Mouse (Mus musculus): Measurements from ENCODE around the gene Rasgef1c. TPM values are rescaled to one million over a fixed set of nuclear protein-coding genes. Genes with fewer than 3 reads are reported as not detected.
A peak's percentile ranks its signal among the peaks of the same experiment; 100 is the strongest.

Gene Rasgef1c
- polyA plus RNA-seq, 1 experiment from 2014 or later, result 0.18 TPM

DNA sequence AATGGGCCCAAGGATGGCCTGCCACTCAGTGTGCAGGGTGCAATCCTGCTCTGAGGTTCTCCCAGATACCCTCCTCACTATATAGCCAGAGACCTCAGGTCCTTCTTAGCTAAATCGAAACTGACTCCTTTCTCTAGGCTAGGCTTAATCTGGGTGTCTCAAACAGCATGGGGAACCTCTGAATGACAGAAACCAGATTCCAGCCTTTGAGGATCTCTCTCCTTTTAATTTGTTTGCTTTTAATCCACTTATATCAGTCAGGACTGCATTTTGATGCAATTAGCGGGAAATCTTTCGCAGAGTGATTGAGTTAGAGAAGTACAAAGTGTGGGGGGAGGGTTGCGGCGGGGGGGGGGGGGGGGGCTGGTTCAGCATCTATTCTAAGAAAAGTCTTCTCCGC is 111.4 kb downstream of the Rasgef1c start:
- Histone ChIP-seq H3K9ac (no peak overlapping the region), H3K36me3 (no peaks in the 10 kb centered on the region), H3K9me3 (replicated peaks) (no peaks in the 10 kb centered on the region), H3K4me3 (replicated peaks) (no peak overlapping the region), H3K27ac (no peak overlapping the region), H3K4me1 (no peaks in the 10 kb centered on the region), H3K4me2 (no peak overlapping the region), H3K27me3 (no peaks in the 10 kb centered on the region)
- ATAC-seq (replicated peaks; ENCODE audit: low FRiP score), result no peak
- WGBS, result 85% methylated on average over 6 of the region's 6 CpGs

DNA sequence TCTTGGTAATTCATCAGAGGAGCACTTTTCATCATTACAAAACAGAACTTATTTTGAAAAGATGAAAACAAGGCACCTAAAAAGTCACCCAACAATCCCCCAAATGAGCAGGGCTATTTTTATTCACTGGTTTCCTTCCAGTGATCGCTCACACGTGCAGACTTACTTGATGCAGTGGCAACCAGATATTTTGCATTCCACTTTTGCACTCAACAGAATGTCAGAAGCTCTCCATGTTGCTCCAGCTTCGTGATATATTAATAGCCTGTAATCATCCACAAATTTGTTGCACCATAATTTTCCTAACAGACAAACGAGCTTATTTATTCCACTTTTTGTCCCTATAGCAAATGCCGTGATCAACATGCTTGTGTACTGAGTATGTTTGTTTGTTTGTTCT is 114.9 kb downstream of the Rasgef1c start:
- no peak for ATAC-seq (replicated peaks; ENCODE audit: low FRiP score)
- Histone ChIP-seq H3K4me1 (no peaks in the 10 kb centered on the region), H3K9ac (no peak overlapping the region), H3K27ac (no peak overlapping the region), H3K4me2 (no peak overlapping the region), H3K9me3 (replicated peaks) (no peaks in the 10 kb centered on the region), H3K4me3 (replicated peaks) (no peak overlapping the region), H3K36me3 (no peaks in the 10 kb centered on the region), H3K27me3 (no peaks in the 10 kb centered on the region)
- WGBS, result 75% methylated on average over 5 of the region's 5 CpGs

DNA sequence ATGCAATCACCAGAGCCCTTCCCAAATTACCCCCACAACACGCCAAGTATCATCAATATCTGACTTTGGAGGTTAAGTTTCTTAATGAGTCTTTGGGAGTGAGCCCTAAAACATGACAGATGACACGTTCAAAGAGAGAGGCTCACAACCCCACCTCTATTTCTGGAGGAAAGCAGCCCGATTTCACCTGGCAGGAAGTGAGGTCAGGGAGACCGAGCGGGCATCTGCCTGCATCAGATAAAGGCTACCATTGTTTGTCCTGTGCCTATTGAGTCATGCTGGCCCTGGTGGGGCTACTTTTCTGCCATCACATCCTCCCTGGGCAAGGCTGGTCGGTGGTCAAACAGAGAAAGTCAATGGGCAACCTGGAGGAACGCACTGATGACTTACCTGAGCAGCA is 115.9 kb downstream of the Rasgef1c start:
- Histone ChIP-seq H3K4me3 (replicated peaks) (no peak overlapping the region), H3K9ac (no peak overlapping the region), H3K36me3 (no peaks in the 10 kb centered on the region), H3K4me1 (no peaks in the 10 kb centered on the region), H3K27me3 (no peaks in the 10 kb centered on the region), H3K27ac (no peak overlapping the region), H3K4me2 (no peak overlapping the region), H3K9me3 (replicated peaks) (no peaks in the 10 kb centered on the region)
- ATAC-seq (replicated peaks; ENCODE audit: low FRiP score), result no peak
- WGBS, result 66% methylated on average over 7 of the region's 7 CpGs

DNA sequence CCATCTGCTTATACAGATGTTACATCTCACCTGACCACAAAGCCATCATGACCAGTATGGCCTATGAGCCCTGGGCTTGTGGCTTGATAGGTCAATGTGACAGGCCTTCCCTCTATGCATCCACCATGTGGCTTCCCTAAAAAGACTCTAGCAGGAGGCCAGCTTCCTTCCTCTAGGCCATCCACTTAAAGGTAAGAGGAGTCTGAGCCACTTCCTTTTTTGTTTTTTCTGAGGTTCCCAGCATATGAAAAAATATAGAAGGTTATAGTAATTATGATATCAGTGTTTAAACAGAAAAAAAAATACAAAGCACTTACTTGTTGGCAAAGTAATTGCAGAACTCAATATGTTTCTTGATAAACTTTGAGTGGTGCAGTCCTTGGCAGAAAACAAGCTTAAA is 117.2 kb downstream of the Rasgef1c start:
- H3K36me3 ChIP-seq, result no peaks in the 10 kb centered on the region
- H3K9me3 ChIP-seq (replicated peaks), result no peaks in the 10 kb centered on the region
- H3K4me1 ChIP-seq, result no peaks in the 10 kb centered on the region
- H3K27me3 ChIP-seq, result peaks cover 5% of the 10 kb centered on the region; the same call in 1 of the 2 replicates
- H3K27ac ChIP-seq, result no peak overlapping the region
- H3K4me2 ChIP-seq, result no peak overlapping the region
- no peak for ATAC-seq (replicated peaks; ENCODE audit: low FRiP score)
- H3K9ac ChIP-seq, result no peak overlapping the region
- no peak overlapping the region for H3K4me3 ChIP-seq (replicated peaks)

DNA sequence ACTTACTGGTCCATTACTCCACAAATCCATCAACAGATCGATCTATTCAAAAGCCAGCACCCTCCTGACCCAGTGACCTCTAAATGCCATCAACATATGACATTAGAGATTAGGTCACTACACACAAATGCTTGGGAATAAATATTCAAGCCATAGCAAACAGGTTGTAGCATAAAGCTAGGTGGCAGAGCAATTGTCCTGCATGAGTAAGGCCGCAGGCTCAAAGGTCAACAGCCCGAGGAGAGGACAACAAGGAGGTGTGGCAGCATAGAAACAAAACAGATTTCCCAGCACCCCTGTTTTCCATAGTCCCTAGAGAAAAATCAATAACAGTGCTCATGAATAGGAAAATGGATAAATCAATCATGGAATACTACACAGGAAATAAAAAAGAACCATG is 120.5 kb downstream of the Rasgef1c start:
- no peak overlapping the region for H3K4me3 ChIP-seq (replicated peaks)
- no peak overlapping the region for H3K27ac ChIP-seq
- no peaks in the 10 kb centered on the region for H3K9me3 ChIP-seq (replicated peaks)
- WGBS, result 70% methylated on average over 3 of the region's 3 CpGs
- no peak for ATAC-seq (replicated peaks; ENCODE audit: low FRiP score)
- H3K36me3 ChIP-seq, result no peaks in the 10 kb centered on the region
- H3K4me1 ChIP-seq, result peaks cover 18% of the 10 kb centered on the region
- H3K4me2 ChIP-seq, result no peak overlapping the region
- H3K27me3 ChIP-seq, result peaks cover 8% of the 10 kb centered on the region; the same call in 1 of the 2 replicates
- H3K9ac ChIP-seq, result no peak overlapping the region

DNA sequence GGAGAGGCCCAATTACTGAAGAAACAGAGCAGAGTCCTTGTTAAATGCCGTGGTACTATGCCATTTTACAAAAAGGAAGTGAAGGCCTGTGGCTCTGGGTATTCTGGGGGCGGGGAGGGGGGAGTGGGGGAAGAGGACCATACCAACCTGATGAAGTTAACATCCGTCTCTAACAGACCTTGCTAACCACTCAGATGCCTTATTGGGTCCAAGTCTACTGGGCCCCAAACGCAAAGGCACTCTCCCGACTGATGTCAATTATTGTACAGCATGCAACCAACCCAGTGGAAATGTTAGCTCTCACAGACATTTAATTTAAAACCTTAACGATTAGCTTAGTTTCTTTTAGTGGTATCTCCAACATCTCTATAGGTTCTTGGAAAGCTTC is 122.8 kb downstream of the Rasgef1c start:
- 53% methylated on average over 6 of the region's 6 CpGs for WGBS

DNA sequence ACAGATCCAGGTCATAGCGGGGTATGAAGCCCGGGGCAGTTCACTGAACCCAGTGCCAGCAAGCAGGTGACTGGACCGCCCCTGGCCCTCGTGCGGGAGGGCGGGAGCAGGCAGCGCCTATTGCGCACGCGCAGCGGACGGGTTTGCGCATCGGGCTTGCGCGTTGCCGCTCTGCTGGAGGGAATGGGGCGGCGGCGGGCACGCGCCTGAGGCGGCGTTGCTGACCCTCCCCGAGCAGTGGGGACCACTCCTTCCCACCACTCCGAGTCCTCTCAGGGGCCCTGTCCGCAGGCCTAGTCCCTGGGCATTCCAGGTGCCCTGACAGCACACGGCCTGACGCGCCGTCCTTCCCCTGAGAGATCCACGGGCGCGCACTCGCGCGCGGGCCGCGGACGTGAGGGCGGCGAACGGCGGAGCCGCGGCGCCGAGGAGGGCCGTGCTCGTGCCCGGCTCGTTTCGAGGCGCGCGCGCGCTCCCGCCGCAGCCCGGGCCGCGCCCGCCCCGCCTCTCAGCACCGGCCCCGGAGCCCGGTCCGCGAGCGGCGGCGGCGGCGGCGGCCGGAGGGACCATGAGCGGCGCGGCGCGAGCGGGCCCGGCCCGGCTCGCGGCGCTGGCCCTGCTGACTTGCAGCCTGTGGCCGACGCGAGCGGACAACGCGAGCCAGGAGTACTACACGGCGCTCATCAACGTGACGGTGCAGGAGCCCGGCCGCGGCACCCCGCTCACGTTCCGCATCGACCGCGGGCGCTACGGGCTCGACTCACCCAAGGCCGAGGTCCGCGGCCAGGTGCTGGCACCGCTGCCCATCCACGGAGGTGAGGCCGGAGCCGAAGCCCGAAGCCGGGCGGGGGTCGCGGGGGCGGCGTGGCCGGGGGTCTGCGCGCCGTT is 123.4 kb downstream of the Rasgef1c start, which contains the start of gene Rnf130:
Rnf130 (plus strand) TSS at position 514 of the 888 bp plus-strand sequence.
- peak; percentile 93 for ATAC-seq (replicated peaks; ENCODE audit: low FRiP score)

More for the DNA sequence above, 122.8 kb downstream of the Rasgef1c start:
- Histone ChIP-seq H3K4me2 (peak overlapping the region; percentile 71), H3K36me3 (no peaks in the 10 kb centered on the region), H3K27me3 (peaks cover 8% of the 10 kb centered on the region; the same call in 1 of the 2 replicates), H3K4me3 (replicated peaks) (peak overlapping the region; percentile 75), H3K4me1 (peaks cover 21% of the 10 kb centered on the region), H3K9ac (no peak overlapping the region), H3K9me3 (replicated peaks) (no peaks in the 10 kb centered on the region), H3K27ac (peak overlapping the region; percentile 93; the same call in 1 of the 2 replicates)
- ATAC-seq (replicated peaks; ENCODE audit: low FRiP score), result no peak; the same call in 1 of the 2 replicates

DNA sequence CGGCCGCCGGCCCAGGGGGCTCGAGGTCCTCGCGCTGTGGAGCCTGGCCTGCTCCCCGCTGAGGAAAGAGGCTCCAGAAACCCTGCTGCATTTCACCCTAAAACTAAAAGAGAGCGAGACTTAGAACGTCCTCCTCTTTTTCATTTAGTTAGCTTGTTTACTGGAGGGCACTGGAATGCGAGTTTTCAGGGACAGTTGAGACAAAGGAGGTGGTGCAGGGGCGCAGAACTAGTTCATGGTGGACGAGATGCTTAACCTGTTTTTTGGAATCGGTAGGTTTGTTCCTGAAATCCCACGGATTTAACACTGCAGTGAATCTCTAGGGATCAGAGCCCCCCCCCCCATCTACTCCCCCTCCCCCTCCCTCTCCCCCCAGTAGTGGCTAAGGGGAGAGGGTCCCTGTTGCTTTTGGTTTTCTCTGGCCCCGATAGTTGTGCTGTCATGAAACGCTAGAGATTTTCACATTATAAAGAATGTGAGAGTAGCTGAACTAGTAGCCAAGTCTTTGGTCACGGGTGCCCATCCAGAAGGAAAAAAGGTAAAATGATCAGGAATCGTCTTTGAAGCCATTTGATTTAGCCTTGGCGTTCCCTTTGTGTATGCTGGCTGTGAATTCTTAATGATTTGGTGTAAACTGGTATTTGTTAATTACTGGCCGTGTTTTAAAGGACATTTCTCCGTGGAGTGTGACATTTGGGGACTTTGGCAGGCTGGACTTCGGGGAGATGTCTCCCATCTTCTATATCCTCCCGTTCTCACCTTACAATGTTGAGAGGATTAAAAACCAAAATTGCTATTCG is 124.3 kb downstream of the Rasgef1c start:
- WGBS, result 4% methylated on average over 24 of the region's 24 CpGs
- peaks cover 21% of the 10 kb centered on the region for H3K4me1 ChIP-seq
- no peaks in the 10 kb centered on the region for H3K9me3 ChIP-seq (replicated peaks)
- H3K27me3 ChIP-seq, result peaks cover 8% of the 10 kb centered on the region; the same call in 1 of the 2 replicates
- H3K36me3 ChIP-seq, result no peaks in the 10 kb centered on the region
- peak overlapping the region; percentile 75 for H3K4me3 ChIP-seq (replicated peaks)
- peak overlapping the region; percentile 86 for H3K9ac ChIP-seq
- H3K27ac ChIP-seq, result peak overlapping the region; percentile 93
- H3K4me2 ChIP-seq, result peak overlapping the region; percentile 71
- ATAC-seq (replicated peaks; ENCODE audit: low FRiP score), result 0 out of 2 replicates have a peak, but pooled peaks have one; percentile 2

More for the DNA sequence above, 123.4 kb downstream of the Rasgef1c start, which contains the start of gene Rnf130:
- H3K36me3 ChIP-seq, result no peaks in the 10 kb centered on the region
- H3K27me3 ChIP-seq, result peaks cover 8% of the 10 kb centered on the region; the same call in 1 of the 2 replicates
- no peaks in the 10 kb centered on the region for H3K9me3 ChIP-seq (replicated peaks)
- peak within 1 kb of the TSS; percentile 86 for H3K9ac ChIP-seq
- peak within 1 kb of the TSS; percentile 71 for H3K4me2 ChIP-seq
- under 1% methylated on average over 120 of the region's 129 CpGs for WGBS
- H3K4me3 ChIP-seq (replicated peaks), result peak within 1 kb of the TSS; percentile 75
- peaks cover 21% of the 10 kb centered on the region for H3K4me1 ChIP-seq
- H3K27ac ChIP-seq, result peak within 1 kb of the TSS; percentile 93

DNA sequence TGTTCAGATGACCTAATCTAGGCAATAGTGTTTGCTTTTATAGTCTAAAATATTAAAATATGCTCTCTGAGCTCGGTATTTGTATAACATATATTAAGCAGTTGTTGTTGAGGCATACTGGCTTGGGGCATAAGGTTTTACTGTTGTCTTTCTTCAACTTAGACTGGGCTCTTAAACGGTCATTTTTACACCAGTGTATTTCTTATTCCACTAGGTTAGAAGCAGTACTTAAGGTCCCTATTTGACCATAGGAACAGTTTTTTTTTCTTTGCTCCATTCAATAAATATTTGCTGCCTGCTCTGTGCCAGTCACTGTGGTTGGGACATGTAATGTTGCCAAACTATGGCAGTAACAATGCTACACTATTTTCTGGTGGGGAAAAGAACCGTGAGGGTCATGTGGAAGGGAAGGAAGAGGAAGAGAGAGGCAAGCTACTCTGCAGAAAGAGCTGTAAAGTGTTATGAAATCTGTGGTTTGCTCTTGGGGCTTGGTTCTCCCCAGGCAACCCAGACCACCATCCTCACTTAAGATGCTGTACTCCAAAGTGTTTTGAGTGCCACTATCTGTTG is 125.0 kb downstream of the Rasgef1c start:
- Histone ChIP-seq H3K36me3 (no peaks in the 10 kb centered on the region), H3K27ac (no peak overlapping the region), H3K4me3 (replicated peaks) (peak overlapping the region; percentile 75), H3K4me2 (peak overlapping the region; percentile 71), H3K4me1 (peaks cover 21% of the 10 kb centered on the region), H3K9ac (peak overlapping the region; percentile 86), H3K9me3 (replicated peaks) (no peaks in the 10 kb centered on the region), H3K27me3 (peaks cover 8% of the 10 kb centered on the region; the same call in 1 of the 2 replicates)
- 38% methylated on average over 3 of the region's 3 CpGs for WGBS
- ATAC-seq (replicated peaks; ENCODE audit: low FRiP score), result no peak

DNA sequence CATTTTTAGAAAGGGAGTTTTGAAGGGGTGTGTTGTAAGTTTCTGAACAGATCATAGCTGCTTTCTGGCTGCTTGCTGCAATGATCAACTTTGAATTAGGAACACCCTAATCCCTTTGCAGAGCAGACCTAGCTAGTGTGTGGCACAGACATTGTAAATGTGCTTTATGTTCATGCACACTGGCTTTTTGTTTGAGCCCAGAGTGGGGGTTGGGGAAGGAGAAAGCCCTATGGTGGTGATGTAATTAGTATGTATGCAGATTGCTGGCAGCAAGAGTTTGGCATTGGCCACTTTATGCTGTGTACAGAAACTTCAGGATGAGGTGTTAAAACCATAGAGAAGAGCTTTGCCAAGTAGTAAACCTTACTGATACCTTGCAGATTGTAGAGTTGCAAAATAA is 126.8 kb downstream of the Rasgef1c start:
- Histone ChIP-seq H3K27ac (no peak overlapping the region), H3K9me3 (replicated peaks) (no peaks in the 10 kb centered on the region), H3K36me3 (no peaks in the 10 kb centered on the region), H3K4me2 (no peak overlapping the region), H3K27me3 (peaks cover 7% of the 10 kb centered on the region; the same call in 1 of the 2 replicates), H3K4me1 (peaks cover 21% of the 10 kb centered on the region), H3K4me3 (replicated peaks) (no peak overlapping the region), H3K9ac (no peak overlapping the region)
- ATAC-seq (replicated peaks; ENCODE audit: low FRiP score), result no peak
